Mouse (Mus musculus) forebrain, embryonic 16.5 days (tissue): ENCODE measurements at regions not wholly inside any gene's neighbourhood (a gene's known extent, or its start where the extent isn't known, plus 50 kb on each side); places are given as distances from the start of the nearest gene placed in this dataset.
A peak's percentile ranks its signal among the peaks of the same experiment; 100 is the strongest.

Experiments used
- ATAC-seq: fragments of 200-750 bp; cut with Nextera tagmentation; 2 replicates; pipeline ENCODE4 v1.8.0; 2017; ENCODE audit warnings: mild to moderate bottlenecking, moderate library complexity
- H3K27ac ChIP-seq: fragments of 300-500 bp; sonication (generic); 2 replicates; pipeline ENCODE4 v1.5.1; 2014; ENCODE audit warnings: low read length, control low read depth
- H3K27me3 ChIP-seq: fragments of 300-500 bp; sonication (generic); replicated peaks from 2 replicates; pipeline ENCODE4 v1.6.1; 2014; ENCODE audit warnings: low read length; ENCODE audit not compliant: control insufficient read depth, insufficient read depth
- H3K36me3 ChIP-seq: fragments of 300-500 bp; sonication (generic); 2 replicates; pipeline ENCODE4 v1.6.1; 2014; ENCODE audit not compliant: control insufficient read depth, insufficient read depth
- H3K4me1 ChIP-seq: fragments of 300-500 bp; sonication (generic); replicated peaks from 2 replicates; pipeline ENCODE4 v1.6.1; 2014; ENCODE audit warnings: low read length; ENCODE audit not compliant: control insufficient read depth, insufficient read depth
- H3K4me2 ChIP-seq: fragments of 300-500 bp; sonication (generic); 2 replicates; pipeline ENCODE4 v1.6.1; 2014; ENCODE audit warnings: mild to moderate bottlenecking, low read length, control low read depth
- H3K4me3 ChIP-seq: fragments of 300-500 bp; sonication (generic); replicated peaks from 2 replicates; pipeline ENCODE4 v1.5.1; 2014; ENCODE audit warnings: mild to moderate bottlenecking, low read length, control low read depth
- H3K9ac ChIP-seq: fragments of 300-500 bp; sonication (generic); replicated peaks from 2 replicates; pipeline ENCODE4 v1.6.1; 2014; ENCODE audit warnings: low read depth, low read length, control low read depth
- H3K9me3 ChIP-seq: fragments of 300-500 bp; sonication (generic); 2 replicates; pipeline ENCODE4 v1.6.1; 2016; ENCODE audit warnings: low read length; ENCODE audit not compliant: control insufficient read depth
- WGBS: fragments of 180-500 bp; shearing (Covaris S2); extraction: QIAGEN DNeasy Blood & Tissue Kit; methylation state at CpG from one replicate; pipeline ENCODE4 v1.1.7; 2014; 5-methylcytosine and 5-hydroxymethylcytosine counted together

GRCm38 (mm10) chr2:128375827-128376226 lies 215.2 kb upstream of the Spdye4c start:
- H3K4me2 ChIP-seq: no peak overlapping the region
- no peaks in the 10 kb centered on the region for H3K27me3 ChIP-seq
- no peak overlapping the region for H3K9ac ChIP-seq
- no peak overlapping the region for H3K27ac ChIP-seq
- H3K36me3 ChIP-seq: no peaks in the 10 kb centered on the region
- WGBS: 96% methylated on average over 3 of the region's 3 CpGs
- no peaks in the 10 kb centered on the region for H3K9me3 ChIP-seq
- H3K4me1 ChIP-seq: peaks cover 11% of the 10 kb centered on the region
- no peak for ATAC-seq
- H3K4me3 ChIP-seq: no peak overlapping the region

GRCm38 (mm10) chr2:128377176-128377575 lies 213.8 kb upstream of the Spdye4c start:
- Histone ChIP-seq H3K4me3 (no peak overlapping the region), H3K9me3 (no peaks in the 10 kb centered on the region), H3K27ac (no peak overlapping the region), H3K27me3 (no peaks in the 10 kb centered on the region), H3K36me3 (no peaks in the 10 kb centered on the region), H3K4me1 (peaks cover 14% of the 10 kb centered on the region), H3K4me2 (no peak overlapping the region), H3K9ac (no peak overlapping the region)
- 78% methylated on average over 6 of the region's 6 CpGs for WGBS
- ATAC-seq: no peak

GRCm38 (mm10) chr2:128377680-128378079 lies 213.3 kb upstream of the Spdye4c start:
- no peaks in the 10 kb centered on the region for H3K36me3 ChIP-seq
- ATAC-seq: no peak
- no peak overlapping the region for H3K9ac ChIP-seq
- no peak overlapping the region for H3K4me3 ChIP-seq
- peaks cover 14% of the 10 kb centered on the region for H3K4me1 ChIP-seq
- no peaks in the 10 kb centered on the region for H3K27me3 ChIP-seq
- H3K27ac ChIP-seq: no peak overlapping the region
- WGBS: 58% methylated on average over 10 of the region's 10 CpGs
- no peak overlapping the region for H3K4me2 ChIP-seq
- no peaks in the 10 kb centered on the region for H3K9me3 ChIP-seq

GRCm38 (mm10) chr2:128378456-128378855 lies 212.6 kb upstream of the Spdye4c start:
- WGBS: 64% methylated on average over 7 of the region's 7 CpGs
- H3K36me3 ChIP-seq: no peaks in the 10 kb centered on the region
- H3K9me3 ChIP-seq: no peaks in the 10 kb centered on the region
- H3K9ac ChIP-seq: no peak overlapping the region
- no peak overlapping the region for H3K27ac ChIP-seq
- no peaks in the 10 kb centered on the region for H3K27me3 ChIP-seq
- peaks cover 12% of the 10 kb centered on the region for H3K4me1 ChIP-seq
- ATAC-seq: no peak
- H3K4me2 ChIP-seq: no peak overlapping the region
- H3K4me3 ChIP-seq: no peak overlapping the region

GRCm38 (mm10) chr2:128379151-128379550 lies 211.9 kb upstream of the Spdye4c start:
- Histone ChIP-seq H3K4me3 (no peak overlapping the region), H3K27ac (no peak overlapping the region), H3K36me3 (no peaks in the 10 kb centered on the region), H3K4me1 (peaks cover 9% of the 10 kb centered on the region; the same call in 1 of the 2 replicates), H3K9ac (no peak overlapping the region), H3K9me3 (no peaks in the 10 kb centered on the region), H3K4me2 (no peak overlapping the region), H3K27me3 (no peaks in the 10 kb centered on the region)
- 84% methylated on average over 8 of the region's 8 CpGs for WGBS
- no peak for ATAC-seq

- ATAC-seq: no peak
- H3K4me2 ChIP-seq: no peak overlapping the region
- H3K4me3 ChIP-seq: no peak overlapping the region
- WGBS: 44% methylated on average over 8 of the region's 8 CpGs
- H3K36me3 ChIP-seq: no peaks in the 10 kb centered on the region
- H3K9me3 ChIP-seq: no peaks in the 10 kb centered on the region
- no peak overlapping the region for H3K9ac ChIP-seq
- peaks cover 11% of the 10 kb centered on the region; the same call in 1 of the 2 replicates for H3K4me1 ChIP-seq
- H3K27ac ChIP-seq: no peak overlapping the region
- H3K27me3 ChIP-seq: no peaks in the 10 kb centered on the region
Observed at GRCm38 (mm10) chr2:128379554-128379953, 211.5 kb upstream of the Spdye4c start.

- 52% methylated on average over 7 of the region's 7 CpGs for WGBS
- H3K4me1 ChIP-seq: peaks cover 14% of the 10 kb centered on the region; the same call in 1 of the 2 replicates
- no peaks in the 10 kb centered on the region for H3K9me3 ChIP-seq
- H3K36me3 ChIP-seq: no peaks in the 10 kb centered on the region
- no peak overlapping the region for H3K9ac ChIP-seq
- no peak overlapping the region for H3K4me2 ChIP-seq
- no peak for ATAC-seq
- H3K27ac ChIP-seq: no peak overlapping the region
- no peak overlapping the region for H3K4me3 ChIP-seq
- no peaks in the 10 kb centered on the region for H3K27me3 ChIP-seq
Observed at GRCm38 (mm10) chr2:128380581-128380980, 210.4 kb upstream of the Spdye4c start.

- Histone ChIP-seq H3K4me2 (no peak overlapping the region), H3K27ac (no peak overlapping the region), H3K36me3 (no peaks in the 10 kb centered on the region), H3K9me3 (no peaks in the 10 kb centered on the region), H3K9ac (no peak overlapping the region), H3K27me3 (no peaks in the 10 kb centered on the region), H3K4me1 (peaks cover 14% of the 10 kb centered on the region; the same call in 1 of the 2 replicates), H3K4me3 (no peak overlapping the region)
- WGBS: 75% methylated on average over 5 of the region's 5 CpGs
- ATAC-seq: no peak
Observed at GRCm38 (mm10) chr2:128381684-128382205, 209.3 kb upstream of the Spdye4c start.

GRCm38 (mm10) chr2:128382473-128382872 lies 208.5 kb upstream of the Spdye4c start:
- Histone ChIP-seq H3K9ac (no peak overlapping the region), H3K4me3 (no peak overlapping the region), H3K9me3 (no peaks in the 10 kb centered on the region), H3K27me3 (no peaks in the 10 kb centered on the region), H3K36me3 (no peaks in the 10 kb centered on the region), H3K4me2 (no peak overlapping the region), H3K4me1 (peaks cover 14% of the 10 kb centered on the region; the same call in 1 of the 2 replicates), H3K27ac (no peak overlapping the region)
- no peak for ATAC-seq
- WGBS: 87% methylated on average over 4 of the region's 4 CpGs

- 65% methylated on average over 10 of the region's 10 CpGs for WGBS
- ATAC-seq: peak; percentile 62
- H3K4me3 ChIP-seq: no peak overlapping the region
- no peak overlapping the region for H3K9ac ChIP-seq
- H3K4me1 ChIP-seq: peaks cover 14% of the 10 kb centered on the region; the same call in 1 of the 2 replicates
- H3K36me3 ChIP-seq: no peaks in the 10 kb centered on the region
- no peak overlapping the region for H3K4me2 ChIP-seq
- no peak overlapping the region for H3K27ac ChIP-seq
- H3K27me3 ChIP-seq: no peaks in the 10 kb centered on the region
- H3K9me3 ChIP-seq: no peaks in the 10 kb centered on the region
Observed at GRCm38 (mm10) chr2:128384612-128385011, 206.4 kb upstream of the Spdye4c start.
